Mouse (Mus musculus) lung, adult 2 months (tissue): ENCODE measurements around the gene Gpd2.

Source experiments
- CTCF ChIP-seq: fragments of 200-500 bp; IDR thresholded peaks from 2 replicates; pipeline ENCODE4 v1.5.1; 2011; ENCODE audit warnings: mild to moderate bottlenecking, low read length, control low read depth; ENCODE audit not compliant: insufficient read depth
- POLR2A ChIP-seq: fragments of 200-500 bp; IDR thresholded peaks from 2 replicates; pipeline ENCODE4 v1.6.1; 2011; ENCODE audit warnings: low read depth, mild to moderate bottlenecking, control low read depth, low read length, borderline replicate concordance; ENCODE audit errors: extremely low read depth

DNA sequence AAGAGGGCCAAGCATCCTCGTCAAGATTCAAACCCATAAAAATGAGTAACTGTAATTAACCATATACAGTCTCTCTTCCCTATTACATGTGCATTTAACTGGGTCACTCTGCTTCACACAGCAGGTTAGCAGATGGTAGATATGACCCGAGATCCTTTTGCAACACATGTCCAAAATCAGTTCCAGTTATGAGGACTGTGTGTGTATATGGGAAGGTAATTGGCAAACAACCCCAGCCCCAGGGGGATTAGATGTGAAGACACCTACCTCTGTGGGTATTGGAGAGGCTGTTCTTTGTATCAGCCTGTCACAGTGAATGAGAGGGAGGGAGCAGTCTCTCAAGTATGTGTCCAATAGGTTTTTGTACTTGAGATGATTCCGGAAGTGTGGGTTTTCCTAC is 18.4 kb downstream of the Gpd2 start:
- TF ChIP-seq CTCF (no peak), POLR2A (no peak)
